Mouse (Mus musculus) ES-Bruce4 (cell line): Measurements from ENCODE around the gene Lpp.

Source experiments
- CTCF ChIP-seq: IDR thresholded peaks from one replicate; pipeline ENCODE4 v1.8.1; 2011; ENCODE audit warnings: low read depth, low read length
- EP300 ChIP-seq: IDR thresholded peaks from 2 replicates; pipeline ENCODE4 v1.6.1; 2011; ENCODE audit warnings: low read depth, low read length; ENCODE audit not compliant: insufficient read depth
- POLR2A ChIP-seq: IDR thresholded peaks from one replicate; pipeline ENCODE4 v1.8.1; 2011; ENCODE audit warnings: low read length; ENCODE audit not compliant: insufficient read depth

DNA sequence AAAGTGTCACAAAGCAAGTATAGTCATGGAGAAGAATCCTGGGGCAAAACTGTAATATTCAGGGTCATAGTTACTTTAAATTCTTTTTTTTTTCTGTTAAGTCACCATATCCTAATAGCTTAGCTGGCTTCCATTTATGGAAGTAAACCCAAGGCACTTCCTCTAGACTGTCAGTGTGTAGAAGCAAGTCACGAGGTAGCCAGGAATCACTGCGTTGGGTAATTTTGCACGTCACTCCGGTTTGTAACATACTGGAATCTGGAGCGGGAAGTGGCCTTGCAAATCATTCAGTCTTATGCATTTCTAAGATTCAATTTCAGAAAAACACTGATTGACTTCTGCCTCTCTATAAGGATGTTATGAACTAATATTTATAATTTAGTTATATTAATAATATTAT lies 232.3 kb downstream of the Lpp start:
- TF ChIP-seq EP300 (no peak), CTCF (no peak), POLR2A (no peak)
